Mouse (Mus musculus): ENCODE data around the gene Cdc42bpa. TPM values are rescaled to one million over a fixed set of nuclear protein-coding genes. Genes with fewer than 3 reads are reported as not detected.

Gene Cdc42bpa
- 23.8 and 37.8 TPM in 2 replicates for polyA plus RNA-seq (2021; fragmentation: Nextera tagmentation)
- long read RNA-seq, experiment 1, partial matches to known transcripts: 21 of 57 reads
- long read RNA-seq, experiment 1, other reads (novel, unspliced or antisense): 35 of 57 reads
- long read RNA-seq, experiment 2, partial matches to known transcripts: 72 of 114 reads
- long read RNA-seq, experiment 2, other reads (novel, unspliced or antisense): 39 of 114 reads

GRCm38 (mm10) chr1:179959721-179960542, at the start of gene Cdc42bpa:
Gene Cdc42bpa (plus strand): TSS chr1:179960472.

DNA sequence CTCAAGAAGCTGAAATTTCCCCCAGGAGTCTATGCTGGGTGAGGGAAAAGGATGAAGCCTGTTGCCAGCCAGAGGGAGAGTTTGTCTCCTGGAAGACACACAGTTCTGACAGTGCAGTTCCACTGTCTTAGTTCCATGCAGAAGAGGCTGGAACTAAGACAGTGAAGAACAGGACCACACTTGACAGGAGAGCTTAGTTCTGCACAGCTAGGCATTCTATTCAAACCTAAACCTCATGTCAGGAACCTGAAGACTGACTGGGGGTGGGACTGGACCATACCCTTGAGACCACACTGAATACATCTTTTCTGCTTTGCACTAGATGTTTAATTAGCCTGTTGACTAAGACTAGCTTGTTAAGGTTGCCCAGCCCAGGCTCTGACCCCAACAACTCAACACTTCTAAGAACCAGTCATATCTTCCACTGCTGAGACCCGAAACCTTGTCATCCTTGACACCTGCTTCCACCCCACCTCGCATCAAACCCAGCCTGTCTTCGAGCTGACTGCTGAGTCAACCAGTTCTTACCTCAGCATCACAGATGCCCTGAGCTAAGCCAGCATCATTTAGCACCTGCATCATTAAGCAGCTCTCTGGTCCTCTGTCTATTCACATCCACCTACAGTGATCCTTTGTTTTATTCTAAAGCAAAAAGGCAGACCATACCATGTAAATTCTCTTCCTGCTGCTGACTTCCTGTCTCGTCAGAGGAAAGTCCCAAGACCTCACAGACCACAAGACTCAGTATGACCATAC, 238.9 kb downstream of the Cdc42bpa start, which contains the start of gene Coq8a:
Coq8a (minus strand) TSS at position 644 of the 756 bp plus-strand sequence.

Other genes with a start within 250 kb of the Cdc42bpa start
- gene Kif28, start 215.2 kb upstream of the Cdc42bpa start, polyA plus RNA-seq (2021; fragmentation: Nextera tagmentation): 0.06 and 0.09 TPM in 2 replicates
- gene Gm10518, start 157.1 kb upstream of the Cdc42bpa start, polyA plus RNA-seq (2021; fragmentation: Nextera tagmentation): 0.23 and 0.26 TPM in 2 replicates
- 4.8 and 7.4 TPM in 2 replicates for gene Ahctf1, start 156.8 kb upstream of the Cdc42bpa start, polyA plus RNA-seq (2021; fragmentation: Nextera tagmentation)
- gene Coq8a, start 239.1 kb downstream of the Cdc42bpa start, polyA plus RNA-seq (2021; fragmentation: Nextera tagmentation): 17.1 and 20.0 TPM in 2 replicates

Data from left cerebral cortex, adult 6 months (tissue).